Comparison of ENCODE assay signal across 20 mouse cellular contexts in the genomic region with DNA sequence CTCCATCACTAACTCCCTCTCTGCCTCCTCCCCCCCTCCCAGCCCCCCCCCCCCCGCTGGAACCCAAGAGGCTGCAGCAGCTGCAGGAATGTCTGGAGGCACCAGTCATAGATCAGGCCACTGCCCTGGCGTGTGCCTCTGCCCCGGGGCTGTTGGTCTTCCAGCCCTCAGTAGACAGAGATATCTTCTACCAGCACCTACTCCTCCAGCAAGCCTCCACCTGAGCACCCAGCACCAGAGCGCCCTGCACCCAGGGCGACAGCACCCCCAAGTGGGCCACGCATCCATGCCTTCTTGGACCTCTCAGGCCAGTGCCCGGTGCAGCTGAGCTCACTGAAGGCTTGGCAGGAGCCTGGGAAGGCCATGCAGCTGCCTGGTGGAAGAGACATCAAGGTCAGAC.
DNase-seq lines count a peak whose midpoint lies in the region; ATAC-seq lines count a peak whose summit lies in the region.
"Had no signal": no experiment of that assay in that cellular context is flagged by ENCODE, and none has a peak within 500 bp of the region (broad histone marks: within the 10 kb centered on the region; RNA-seq: fewer than 3 reads in every experiment).

No protein-coding gene starts in this region.

- peak; percentile 12 for DNase-seq in adrenal gland, postnatal 10 days
- DNase-seq in adrenal gland, adult 18-20 months (ENCODE audit: low spot score in 2 of 2) = no peak
- no peak for DNase-seq in kidney, postnatal 10 days
- DNase-seq in embryonic facial prominence, embryonic 11.5 days (ENCODE audit: low spot score) = no peak
- no peak for DNase-seq in layer of hippocampus, postnatal 10 days (ENCODE audit: low spot score in 2 of 2)
- DNase-seq: cerebellum, adult 9-11 months; heart, postnatal 14 days; kidney, postnatal 14 days; left cerebral cortex, postnatal 4 days; lung, postnatal 14 days had no signal

- H3K4me3 ChIP-seq in kidney, embryonic 16.5 days (ENCODE audit: low read length) = no peak overlapping the region
- no peak overlapping the region for H3K4me3 ChIP-seq in midbrain, embryonic 13.5 days (replicated peaks)
- H3K4me3 ChIP-seq in midbrain, embryonic 16.5 days (ENCODE audit: low read depth, low read length) = no peak overlapping the region
- H3K4me3 ChIP-seq in embryonic facial prominence, embryonic 11.5 days (ENCODE audit: low read depth, low read length) = no peak overlapping the region
- H3K4me3 ChIP-seq: embryonic facial prominence, embryonic 15.5 days; heart, embryonic 12.5 days; left cerebral cortex, adult 2 months had no signal

- no peak overlapping the region for H3K9ac ChIP-seq in kidney, embryonic 16.5 days (replicated peaks; ENCODE audit: low read length)
- no peak overlapping the region for H3K9ac ChIP-seq in midbrain, embryonic 13.5 days (replicated peaks)
- no peak overlapping the region for H3K9ac ChIP-seq in midbrain, embryonic 16.5 days (ENCODE audit: low read depth, low read length)
- H3K9ac ChIP-seq in embryonic facial prominence, embryonic 11.5 days (replicated peaks; ENCODE audit: low read length) = no peak overlapping the region
- H3K9ac ChIP-seq: embryonic facial prominence, embryonic 15.5 days; heart, embryonic 12.5 days; hindbrain, embryonic 14.5 days; liver, embryonic 14.5 days had no signal

- no peak overlapping the region for H3K27ac ChIP-seq in kidney, embryonic 16.5 days (ENCODE audit: low read length)
- H3K27ac ChIP-seq in midbrain, embryonic 13.5 days = no peak overlapping the region
- H3K27ac ChIP-seq in midbrain, embryonic 16.5 days (ENCODE audit: low read length) = no peak overlapping the region
- H3K27ac ChIP-seq in embryonic facial prominence, embryonic 11.5 days (replicated peaks; ENCODE audit: low read depth, low read length) = no peak overlapping the region
- H3K27ac ChIP-seq: embryonic facial prominence, embryonic 15.5 days; hindbrain, embryonic 14.5 days; left cerebral cortex, adult 2 months; liver, embryonic 14.5 days had no signal

- WGBS in kidney, embryonic 16.5 days = 81% methylated on average over 6 of the region's 7 CpGs
- 86% methylated on average over 6 of the region's 7 CpGs for WGBS in midbrain, embryonic 13.5 days
- WGBS in midbrain, embryonic 16.5 days = 93% methylated on average over 6 of the region's 7 CpGs
- 77% methylated on average over 6 of the region's 7 CpGs for WGBS in embryonic facial prominence, embryonic 11.5 days

- no peaks in the 10 kb centered on the region for H3K27me3 ChIP-seq in kidney, embryonic 16.5 days (ENCODE audit: insufficient read depth, low read length)
- H3K27me3 ChIP-seq in midbrain, embryonic 13.5 days = no peaks in the 10 kb centered on the region
- no peaks in the 10 kb centered on the region for H3K27me3 ChIP-seq in midbrain, embryonic 16.5 days (ENCODE audit: control insufficient read depth, insufficient read depth, low read depth, low read length)
- H3K27me3 ChIP-seq in embryonic facial prominence, embryonic 11.5 days (ENCODE audit: control insufficient read depth, insufficient read depth, low read length) = no peaks in the 10 kb centered on the region
- H3K27me3 ChIP-seq: embryonic facial prominence, embryonic 15.5 days; heart, embryonic 12.5 days had no signal

- H3K9me3 ChIP-seq in kidney, embryonic 16.5 days (ENCODE audit: low read length) = no peaks in the 10 kb centered on the region
- no peaks in the 10 kb centered on the region for H3K9me3 ChIP-seq in midbrain, embryonic 13.5 days
- H3K9me3 ChIP-seq in midbrain, embryonic 16.5 days (replicated peaks; ENCODE audit: control insufficient read depth, low read length, poor library complexity, severe bottlenecking) = no peaks in the 10 kb centered on the region
- no peaks in the 10 kb centered on the region for H3K9me3 ChIP-seq in embryonic facial prominence, embryonic 11.5 days (replicated peaks; ENCODE audit: control insufficient read depth, low read length)
- H3K9me3 ChIP-seq: embryonic facial prominence, embryonic 15.5 days; heart, embryonic 12.5 days had no signal

- no peaks in the 10 kb centered on the region for H3K36me3 ChIP-seq in kidney, embryonic 16.5 days (ENCODE audit: insufficient read depth, low read length)
- H3K36me3 ChIP-seq in midbrain, embryonic 13.5 days = no peaks in the 10 kb centered on the region
- H3K36me3 ChIP-seq in midbrain, embryonic 16.5 days (ENCODE audit: control insufficient read depth, insufficient read depth, low read length) = no peaks in the 10 kb centered on the region
- H3K36me3 ChIP-seq in embryonic facial prominence, embryonic 11.5 days (replicated peaks; ENCODE audit: control insufficient read depth, insufficient read depth, low read depth, low read length) = no peaks in the 10 kb centered on the region
- H3K36me3 ChIP-seq: embryonic facial prominence, embryonic 15.5 days; heart, embryonic 12.5 days had no signal

- ATAC-seq in kidney, embryonic 16.5 days (ENCODE audit: low FRiP score, low TSS enrichment) = peak; percentile 35; the same call in 1 of the 2 replicates
- ATAC-seq in midbrain, embryonic 13.5 days = 0 out of 2 replicates have a peak, but pooled peaks have one; percentile 45
- no peak for ATAC-seq in midbrain, embryonic 16.5 days
- ATAC-seq in embryonic facial prominence, embryonic 11.5 days (replicated peaks; ENCODE audit: insufficient number of reproducible peaks, low FRiP score, low TSS enrichment, low read depth) = 0 out of 2 replicates have a peak, but pooled peaks have one; percentile 23
- ATAC-seq: activated CD4-positive, CD25-positive, alpha-beta regulatory T cell, adult 4 months; CD4-positive, CD25-positive, alpha-beta regulatory T cell, adult 4 months had no signal

- H3K4me1 ChIP-seq in kidney, embryonic 16.5 days (ENCODE audit: insufficient read depth, low read length) = no peaks in the 10 kb centered on the region
- no peaks in the 10 kb centered on the region for H3K4me1 ChIP-seq in midbrain, embryonic 13.5 days (replicated peaks)
- no peaks in the 10 kb centered on the region for H3K4me1 ChIP-seq in midbrain, embryonic 16.5 days (ENCODE audit: control insufficient read depth, insufficient read depth, low read length)
- no peaks in the 10 kb centered on the region for H3K4me1 ChIP-seq in embryonic facial prominence, embryonic 11.5 days (ENCODE audit: control insufficient read depth, insufficient read depth, low read length)
- H3K4me1 ChIP-seq: embryonic facial prominence, embryonic 15.5 days; heart, embryonic 12.5 days had no signal

- no peak overlapping the region for H3K4me2 ChIP-seq in kidney, embryonic 16.5 days (replicated peaks; ENCODE audit: low read depth, low read length)
- no peak overlapping the region for H3K4me2 ChIP-seq in midbrain, embryonic 13.5 days (replicated peaks)
- no peak overlapping the region for H3K4me2 ChIP-seq in midbrain, embryonic 16.5 days (ENCODE audit: low read length)
- H3K4me2 ChIP-seq in embryonic facial prominence, embryonic 11.5 days (ENCODE audit: low read depth, low read length) = no peak overlapping the region
- H3K4me2 ChIP-seq: embryonic facial prominence, embryonic 15.5 days; heart, embryonic 12.5 days; hindbrain, embryonic 14.5 days had no signal
